ENCODE assay signal across 8 mouse cellular contexts in genomic region chr1:36580384-36581207, GRCm38 (mm10). TPM values are rescaled to one million over a fixed set of nuclear protein-coding genes. Genes with fewer than 3 reads are reported as not detected.
A peak's percentile ranks its signal among the peaks of the same experiment; 100 is the strongest.
DNase-seq lines count a peak whose midpoint lies in the region; ATAC-seq and TF ChIP-seq lines count a peak whose summit lies in the region.

No protein-coding gene starts in this region.

- WGBS in spleen, adult 2 months = 28% methylated on average over 17 of the region's 17 CpGs
- under 1% methylated on average over 17 of the region's 17 CpGs for WGBS in hindbrain, embryonic 16.5 days
- 2% methylated on average over 17 of the region's 17 CpGs for WGBS in limb, embryonic 12.5 days
- WGBS in midbrain, embryonic 15.5 days = under 1% methylated on average over 17 of the region's 17 CpGs

- no peak for DNase-seq in spleen, adult 2 months (ENCODE audit: low read depth in 1 of 2, low spot score in 2 of 2)
- DNase-seq in spleen, adult 12 weeks (ENCODE audit: low spot score) = no peak
- peak; percentile 47 to 53 for DNase-seq in cerebellum, postnatal 36 days
- DNase-seq in frontal cortex, postnatal 36 days (ENCODE audit: low spot score in 2 of 2) = peak; percentile 35 to 42
- DNase-seq in testis, postnatal 14 days (ENCODE audit: low spot score) = peak; percentile 65

- H3K4me3 ChIP-seq in spleen, adult 2 months (ENCODE audit: extremely low read depth, insufficient read depth, insufficient read length) = no peak overlapping the region
- no peak overlapping the region for H3K4me3 ChIP-seq in hindbrain, embryonic 16.5 days (ENCODE audit: low read length)
- H3K4me3 ChIP-seq in limb, embryonic 12.5 days (replicated peaks) = peak overlapping the region; percentile 5
- no peak overlapping the region for H3K4me3 ChIP-seq in midbrain, embryonic 15.5 days

- no peaks in the 10 kb centered on the region for H3K36me3 ChIP-seq in spleen, adult 2 months (ENCODE audit: control insufficient read depth, insufficient read depth, low read length)
- H3K36me3 ChIP-seq in hindbrain, embryonic 16.5 days (ENCODE audit: control insufficient read depth, insufficient read depth, low read length) = no peaks in the 10 kb centered on the region
- H3K36me3 ChIP-seq in limb, embryonic 12.5 days = no peaks in the 10 kb centered on the region
- H3K36me3 ChIP-seq in midbrain, embryonic 15.5 days (replicated peaks) = no peaks in the 10 kb centered on the region

- peak; percentile 86 for ATAC-seq in hindbrain, embryonic 16.5 days
- ATAC-seq in limb, embryonic 12.5 days (ENCODE audit: insufficient number of reproducible peaks, insufficient read depth, low FRiP score, low TSS enrichment, low read depth) = peak; percentile 90
- ATAC-seq in midbrain, embryonic 15.5 days (replicated peaks) = peak; percentile 89

- H3K4me1 ChIP-seq in spleen, adult 2 months (ENCODE audit: control insufficient read depth, insufficient read depth, insufficient read length) = peaks cover 4% of the 10 kb centered on the region; the same call in 1 of the 2 replicates
- H3K4me1 ChIP-seq in hindbrain, embryonic 16.5 days (ENCODE audit: control insufficient read depth, insufficient read depth, low read depth, low read length) = peaks cover 16% of the 10 kb centered on the region
- H3K4me1 ChIP-seq in limb, embryonic 12.5 days (replicated peaks) = peaks cover 61% of the 10 kb centered on the region
- H3K4me1 ChIP-seq in midbrain, embryonic 15.5 days = peaks cover 17% of the 10 kb centered on the region

- no peak for TF ChIP-seq POLR2A in spleen, adult 2 months (IDR thresholded peaks at IDR 0.05; ENCODE audit: low read depth, low read length)

- peak overlapping the region; percentile 31 for H3K9ac ChIP-seq in hindbrain, embryonic 16.5 days (ENCODE audit: low read depth, low read length)
- peak overlapping the region; percentile 18; the same call in 1 of the 2 replicates for H3K9ac ChIP-seq in limb, embryonic 12.5 days (replicated peaks)
- H3K9ac ChIP-seq in midbrain, embryonic 15.5 days = peak overlapping the region; percentile 15

- H3K4me2 ChIP-seq in hindbrain, embryonic 16.5 days (ENCODE audit: low read length) = peak overlapping the region; percentile 28
- peak overlapping the region; percentile 54 for H3K4me2 ChIP-seq in limb, embryonic 12.5 days
- peak overlapping the region; percentile 30 for H3K4me2 ChIP-seq in midbrain, embryonic 15.5 days

- H3K9me3 ChIP-seq in hindbrain, embryonic 16.5 days (ENCODE audit: control insufficient read depth, low read length) = no peaks in the 10 kb centered on the region
- no peaks in the 10 kb centered on the region for H3K9me3 ChIP-seq in limb, embryonic 12.5 days
- no peaks in the 10 kb centered on the region for H3K9me3 ChIP-seq in midbrain, embryonic 15.5 days

- H3K27me3 ChIP-seq in spleen, adult 2 months (ENCODE audit: control insufficient read depth, insufficient read depth, low read length) = no peaks in the 10 kb centered on the region
- H3K27me3 ChIP-seq in hindbrain, embryonic 16.5 days (replicated peaks; ENCODE audit: control insufficient read depth, insufficient read depth, low read length) = no peaks in the 10 kb centered on the region
- H3K27me3 ChIP-seq in limb, embryonic 12.5 days = no peaks in the 10 kb centered on the region
- peaks cover 6% of the 10 kb centered on the region; the same call in 1 of the 2 replicates for H3K27me3 ChIP-seq in midbrain, embryonic 15.5 days (replicated peaks)

- no peak for TF ChIP-seq CTCF in spleen, adult 2 months (IDR thresholded peaks at IDR 0.05; ENCODE audit: extremely low read depth, insufficient read depth, insufficient read length, insufficient replicate concordance)

- peak overlapping the region; percentile 54; the same call in 1 of the 2 replicates for H3K27ac ChIP-seq in spleen, adult 2 months (ENCODE audit: insufficient read depth, low read length)
- H3K27ac ChIP-seq in hindbrain, embryonic 16.5 days (ENCODE audit: low read depth, low read length) = peak overlapping the region; percentile 89
- H3K27ac ChIP-seq in limb, embryonic 12.5 days = peak overlapping the region; percentile 94
- H3K27ac ChIP-seq in midbrain, embryonic 15.5 days = peak overlapping the region; percentile 84

RNA-seq across cellular contexts. Expression of gene Sema4c, which starts 22.4 kb away (rescaled TPM):
- 8.5 and 9.5 TPM in 2 replicates for polyA plus RNA-seq in spleen, adult 2 months (2012; rRNA removed)
- 19.1 and 21.2 TPM in 2 replicates for polyA plus RNA-seq in hindbrain, embryonic 16.5 days (2015; fragmentation: Nextera tagmentation; extraction: Ambion mirVana)
- 34.1 and 35.3 TPM in 2 replicates for polyA plus RNA-seq in limb, embryonic 12.5 days (2016; fragmentation: Nextera tagmentation; extraction: Ambion mirVana)
- polyA plus RNA-seq in midbrain, embryonic 15.5 days (2015; fragmentation: Nextera tagmentation; extraction: Ambion mirVana) = 34.3 and 37.4 TPM in 2 replicates

RNA-seq across cellular contexts. Expression of gene Ankrd39, which starts 33.4 kb away (rescaled TPM):
- 22.2 and 26.0 TPM in 2 replicates for polyA plus RNA-seq in spleen, adult 2 months (2012; rRNA removed)
- polyA plus RNA-seq in hindbrain, embryonic 16.5 days (2015; fragmentation: Nextera tagmentation; extraction: Ambion mirVana) = 31.0 and 33.8 TPM in 2 replicates
- polyA plus RNA-seq in limb, embryonic 12.5 days (2016; fragmentation: Nextera tagmentation; extraction: Ambion mirVana) = 24.1 and 26.8 TPM in 2 replicates
- 31.5 and 32.5 TPM in 2 replicates for polyA plus RNA-seq in midbrain, embryonic 15.5 days (2015; fragmentation: Nextera tagmentation; extraction: Ambion mirVana)

RNA-seq across cellular contexts. Expression of gene Gm42417, which starts 41.4 kb away (rescaled TPM):
- not detected in 2 replicates for polyA plus RNA-seq in spleen, adult 2 months (2012; rRNA removed)
- polyA plus RNA-seq in hindbrain, embryonic 16.5 days (2015; fragmentation: Nextera tagmentation; extraction: Ambion mirVana) = 0.30 and 0.57 TPM in 2 replicates
- 0.67 and 0.74 TPM in 2 replicates for polyA plus RNA-seq in limb, embryonic 12.5 days (2016; fragmentation: Nextera tagmentation; extraction: Ambion mirVana)
- 0.33 and 0.81 TPM in 2 replicates for polyA plus RNA-seq in midbrain, embryonic 15.5 days (2015; fragmentation: Nextera tagmentation; extraction: Ambion mirVana)

RNA-seq across cellular contexts. Expression of gene Ankrd23, which starts 43.9 kb away (rescaled TPM):
- 16.6 and 17.7 TPM in 2 replicates for polyA plus RNA-seq in spleen, adult 2 months (2012; rRNA removed)
- 12.2 and 19.8 TPM in 2 replicates for polyA plus RNA-seq in hindbrain, embryonic 16.5 days (2015; fragmentation: Nextera tagmentation; extraction: Ambion mirVana)
- 18.5 and 19.0 TPM in 2 replicates for polyA plus RNA-seq in limb, embryonic 12.5 days (2016; fragmentation: Nextera tagmentation; extraction: Ambion mirVana)
- polyA plus RNA-seq in midbrain, embryonic 15.5 days (2015; fragmentation: Nextera tagmentation; extraction: Ambion mirVana) = 19.0 and 23.5 TPM in 2 replicates

Comparison
In these comparisons a context has a peak if more than half of its experiments do, and no peak if none do; other contexts are left out.
1. DNase-seq: peak in cerebellum, postnatal 36 days (2 of 2), frontal cortex, postnatal 36 days (2 of 2) and testis, postnatal 14 days (single experiment); none in spleen, adult 2 months (0 of 2) and spleen, adult 12 weeks (single experiment).
2. Peak in every context shown above with its lines, with median percentiles within 50 percentile points of each other: H3K27ac ChIP-seq, ATAC-seq, H3K4me2 ChIP-seq and H3K9ac ChIP-seq.